Mouse (Mus musculus) MEL (cell line): Measurements from ENCODE around the gene Gm3417.

Experiments
- BHLHE40 ChIP-seq: IDR thresholded peaks from 2 replicates; pipeline ENCODE4 v1.6.1; 2012; ENCODE audit warnings: low read depth, mild to moderate bottlenecking, inconsistent platforms, low read length, improper control_type of control experiment, borderline replicate concordance
- CTCF ChIP-seq, 3 experiments: IDR thresholded peaks in 2 of 3; conservative IDR thresholded peaks in 1 of 3; 2 replicates each; pipeline ENCODE4 v1.5.1; 2011 to 2012; ENCODE audit warnings: low read length in 3 of 3, low read depth in 2 of 3, mild to moderate bottlenecking in 2 of 3, improper control_type of control experiment in 1 of 3, inconsistent platforms in 1 of 3, mixed read lengths in 1 of 3, moderate library complexity in 1 of 3; ENCODE audit not compliant: control insufficient read depth in 1 of 3, insufficient read depth in 1 of 3, poor library complexity in 1 of 3, severe bottlenecking in 1 of 3
- MAX ChIP-seq: IDR thresholded peaks from 2 replicates; pipeline ENCODE4 v1.6.1; 2011; ENCODE audit warnings: low read length, improper control_type of control experiment
- MAZ ChIP-seq: IDR thresholded peaks from 2 replicates; pipeline ENCODE4 v1.6.1; 2012; ENCODE audit warnings: low read depth, mild to moderate bottlenecking, inconsistent platforms, low read length, improper control_type of control experiment
- POLR2A ChIP-seq, 2 experiments: IDR thresholded peaks; 2 replicates each; pipeline ENCODE4 v1.6.1; 2011 to 2012; ENCODE audit warnings: low read length in 2 of 2, mild to moderate bottlenecking in 2 of 2, control low read depth in 1 of 2, improper control_type of control experiment in 1 of 2, low read depth in 1 of 2, moderate library complexity in 1 of 2; ENCODE audit not compliant: control insufficient read depth in 1 of 2, insufficient read depth in 1 of 2, poor library complexity in 1 of 2
- TBP ChIP-seq: IDR thresholded peaks from 2 replicates; pipeline ENCODE4 v1.8.0; 2011; ENCODE audit warnings: low read depth, low read length, improper control_type of control experiment
- USF1 ChIP-seq: IDR thresholded peaks from 2 replicates; pipeline ENCODE4 v1.6.1; 2014; ENCODE audit warnings: low read depth, mild to moderate bottlenecking, inconsistent platforms, low read length, improper control_type of control experiment, moderate library complexity
- ZKSCAN1 ChIP-seq: IDR thresholded peaks from 2 replicates; pipeline ENCODE4 v1.6.1; 2012; ENCODE audit warnings: low read depth, mild to moderate bottlenecking, inconsistent platforms, low read length, improper control_type of control experiment, moderate library complexity

DNA sequence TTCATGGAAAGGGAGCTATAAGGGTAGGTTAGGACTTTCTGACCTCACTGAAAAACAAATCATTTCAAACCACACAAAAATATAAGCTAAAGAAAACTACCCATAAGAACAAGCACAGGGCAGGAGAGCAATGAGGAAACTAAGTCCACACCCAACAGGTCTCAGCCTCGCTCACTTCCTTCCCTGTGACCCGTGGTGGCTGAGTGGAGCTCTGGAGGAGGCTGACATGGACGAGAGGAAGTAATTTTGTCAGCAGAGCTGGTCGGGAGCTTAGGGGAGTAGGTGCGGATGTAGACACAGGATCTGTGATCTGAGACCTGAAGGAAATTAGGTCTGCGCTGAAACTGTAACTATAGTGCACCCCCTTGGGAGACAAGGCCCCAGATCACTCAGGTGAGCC is 57.0 kb downstream of the Gm3417 start:
- no peak for TF ChIP-seq MAZ
- no peak for TF ChIP-seq ZKSCAN1
- no peak for TF ChIP-seq POLR2A (IDR thresholded peaks at IDR 0.05; ENCODE audit: control insufficient read depth in 1 of 2, insufficient read depth in 1 of 2, low read depth in 1 of 2, low read length in 2 of 2, poor library complexity in 1 of 2)
- TF ChIP-seq BHLHE40 = no peak
- TF ChIP-seq CTCF (IDR thresholded peaks at IDR 0.05 in 2 of 3, conservative IDR thresholded peaks at IDR 0.05 in 1 of 3; ENCODE audit: control insufficient read depth in 1 of 3, insufficient read depth in 1 of 3, low read depth in 2 of 3, low read length in 3 of 3, poor library complexity in 1 of 3, severe bottlenecking in 1 of 3) = no peak
- no peak for TF ChIP-seq TBP
- TF ChIP-seq USF1 = no peak
- no peak for TF ChIP-seq MAX
